Mouse (Mus musculus): Measurements from ENCODE around the gene Krt4.

GRCm38 (mm10) chr15:101924635-101925034, at the start of gene Krt4:
- TF ChIP-seq CTCF (IDR thresholded peaks at IDR 0.05) (no peak), EP300 (IDR thresholded peaks at IDR 0.05) (no peak)

All from lung, postnatal 0 days (tissue).